Mouse (Mus musculus) large intestine, adult 2 months (tissue): ENCODE data around the gene Dctpp1. TPM values are rescaled to one million over a fixed set of nuclear protein-coding genes. Genes with fewer than 3 reads are reported as not detected.

ENCODE experiments used
- DNase-seq: peaks from one replicate; pipeline ENCODE4 v3.0.0-alpha.2; 2012; ENCODE audit warnings: low read depth, low spot score
- WGBS: fragments of 180-500 bp; shearing (Covaris S2); methylation state at CpG from one replicate; pipeline ENCODE4 v1.1.7; 2018; 5-methylcytosine and 5-hydroxymethylcytosine counted together
- polyA plus RNA-seq: library from polyadenylated mRNA; depleted of rRNA; stranded (reverse); fragments of >200 nt; gene quantifications from 2 replicates; pipeline ENCODE4 v1.2.3, GENCODE M21; 2012; rRNA removed

Gene Dctpp1
- polyA plus RNA-seq, result 79.9 and 80.9 TPM in 2 replicates

GRCm38 (mm10) chr7:127260309-127261111, at the start of gene Dctpp1:
Gene Dctpp1, minus strand, starts transcription at chr7:127260709.
- WGBS, result under 1% methylated on average over 50 of the region's 50 CpGs
- peak; percentile 98 for DNase-seq

GRCm38 (mm10) chr7:127309951-127310350, 49.4 kb upstream of the Dctpp1 start:
- 70% methylated on average over 12 of the region's 12 CpGs for WGBS
- no peak for DNase-seq

- peak; percentile 35 for DNase-seq
- 77% methylated on average over 4 of the region's 4 CpGs for WGBS
Measured at GRCm38 (mm10) chr7:127308887-127309286, 48.4 kb upstream of the Dctpp1 start.

GRCm38 (mm10) chr7:127308431-127308830, 47.9 kb upstream of the Dctpp1 start:
- DNase-seq, result no peak

DNA sequence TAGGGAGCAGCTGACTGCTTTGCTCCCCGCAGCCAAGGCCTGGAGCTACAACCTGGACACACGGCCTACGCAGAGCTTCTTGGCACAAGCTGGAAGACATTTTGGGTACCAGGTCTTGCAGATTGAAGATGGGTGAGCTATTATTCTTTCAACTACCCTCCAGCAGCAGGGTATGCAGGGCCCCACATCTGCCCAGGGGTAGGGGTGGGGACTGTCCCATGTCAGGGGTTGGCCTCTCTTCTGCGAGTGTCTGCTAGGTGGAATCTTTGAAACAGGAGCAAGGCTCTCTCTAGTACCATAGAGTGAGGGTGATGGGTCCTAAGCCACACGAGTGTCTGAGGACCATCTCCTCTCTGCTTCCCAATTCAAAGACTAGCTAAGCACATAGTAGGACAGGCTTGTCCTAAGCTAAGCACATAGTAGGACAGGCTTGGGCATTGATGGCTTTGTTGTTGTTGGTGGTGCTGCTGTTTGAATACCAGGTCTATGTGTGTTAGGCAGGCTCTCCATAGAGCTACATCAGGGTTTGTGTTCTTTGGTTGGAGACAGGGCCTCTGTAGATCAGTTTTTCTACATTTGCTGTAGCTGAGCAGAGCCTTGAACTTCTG, 37.2 kb upstream of the Dctpp1 start:
- no peak for DNase-seq
- WGBS, result 94% methylated on average over 5 of the region's 5 CpGs

More at GRCm38 (mm10) chr7:127308431-127308830, 47.9 kb upstream of the Dctpp1 start:
- 64% methylated on average over 2 of the region's 2 CpGs for WGBS

GRCm38 (mm10) chr7:127296786-127297555, 36.5 kb upstream of the Dctpp1 start:
- no peak for DNase-seq
- 86% methylated on average over 5 of the region's 5 CpGs for WGBS

DNA sequence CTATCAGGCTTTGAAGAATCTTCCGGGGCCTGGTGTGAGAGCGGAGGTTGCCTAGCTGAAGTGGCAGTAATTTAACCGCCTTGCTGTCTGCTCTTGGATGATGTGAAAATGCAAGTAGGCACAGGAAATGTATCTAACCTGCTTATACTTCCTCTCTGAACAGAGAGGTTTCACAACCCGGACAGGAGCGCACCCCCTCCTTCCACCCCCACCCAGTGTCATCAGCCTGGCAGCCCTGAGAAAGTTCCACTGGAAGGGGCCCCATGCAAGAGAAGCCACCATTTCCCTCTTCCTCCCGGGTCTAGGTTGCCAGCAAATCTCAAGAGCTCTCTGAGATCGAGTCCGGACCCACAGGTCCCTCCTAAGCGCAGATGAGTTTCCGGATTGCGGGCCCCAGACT, 35.6 kb upstream of the Dctpp1 start, which contains the start of gene Itgal:
Gene Itgal, plus strand, starts transcription at position 163 of the 400 bp plus-strand sequence.
- DNase-seq, result no peak
- 79% methylated on average over 11 of the region's 11 CpGs for WGBS

GRCm38 (mm10) chr7:127290142-127290541, 29.6 kb upstream of the Dctpp1 start:
- no peak for DNase-seq
- 66% methylated on average over 8 of the region's 8 CpGs for WGBS

- WGBS, result 78% methylated on average over 2 of the region's 2 CpGs
- DNase-seq, result no peak
Measured at GRCm38 (mm10) chr7:127289306-127289705, 28.8 kb upstream of the Dctpp1 start.

DNA sequence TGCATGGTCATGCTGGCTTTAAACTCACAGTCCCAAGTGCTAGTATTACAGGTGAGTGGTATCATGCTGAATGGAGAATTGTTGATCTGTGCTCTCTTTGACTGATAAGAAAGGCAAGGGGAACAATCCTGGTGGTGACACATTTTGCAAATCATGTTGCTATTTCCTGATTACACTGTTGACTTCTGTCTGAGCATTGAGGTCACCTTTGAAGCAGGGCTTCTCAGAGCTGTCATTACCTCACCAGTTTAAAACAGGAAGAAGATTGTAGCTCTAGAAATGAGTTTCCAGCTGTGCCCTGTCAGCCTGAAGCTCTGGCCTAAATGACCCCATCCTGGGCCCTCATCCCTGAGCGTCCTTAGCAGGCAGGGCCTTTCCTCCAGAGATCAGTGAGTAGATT, 27.4 kb upstream of the Dctpp1 start:
- WGBS, result 89% methylated on average over 1 of the region's 1 CpGs
- no peak for DNase-seq

- DNase-seq, result no peak
Measured at GRCm38 (mm10) chr7:127285154-127285553, 24.6 kb upstream of the Dctpp1 start.

DNA sequence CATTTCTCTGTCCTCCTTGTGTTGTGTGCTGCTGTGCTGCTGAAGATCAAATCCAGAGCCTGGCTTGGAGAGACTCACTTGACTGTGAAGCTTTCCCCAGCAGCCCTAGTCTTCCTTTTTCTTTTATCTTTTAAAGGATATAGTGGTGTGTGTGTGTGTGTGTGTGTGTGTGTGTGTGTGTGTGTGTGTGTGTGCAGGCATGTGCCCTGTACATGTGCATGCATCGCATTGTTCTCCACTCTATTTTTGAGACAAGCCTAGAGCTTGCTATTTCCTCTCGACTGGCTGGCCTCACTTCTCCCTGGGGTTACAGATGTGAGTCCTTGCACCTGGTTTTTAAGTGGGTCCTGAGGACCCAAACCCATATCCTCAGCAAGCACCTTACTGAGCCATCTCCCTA, 21.7 kb upstream of the Dctpp1 start:
- DNase-seq, result no peak
- 77% methylated on average over 2 of the region's 2 CpGs for WGBS

More at GRCm38 (mm10) chr7:127285154-127285553, 24.6 kb upstream of the Dctpp1 start:
- WGBS, result 74% methylated on average over 7 of the region's 10 CpGs

- DNase-seq, result no peak
- 65% methylated on average over 4 of the region's 4 CpGs for WGBS
Measured at GRCm38 (mm10) chr7:127281114-127281513, 20.6 kb upstream of the Dctpp1 start.

GRCm38 (mm10) chr7:127280092-127280491, 19.6 kb upstream of the Dctpp1 start:
- no peak for DNase-seq
- 74% methylated on average over 3 of the region's 3 CpGs for WGBS

GRCm38 (mm10) chr7:127278311-127278710, 17.8 kb upstream of the Dctpp1 start:
- WGBS, result 10% methylated on average over 8 of the region's 8 CpGs

DNA sequence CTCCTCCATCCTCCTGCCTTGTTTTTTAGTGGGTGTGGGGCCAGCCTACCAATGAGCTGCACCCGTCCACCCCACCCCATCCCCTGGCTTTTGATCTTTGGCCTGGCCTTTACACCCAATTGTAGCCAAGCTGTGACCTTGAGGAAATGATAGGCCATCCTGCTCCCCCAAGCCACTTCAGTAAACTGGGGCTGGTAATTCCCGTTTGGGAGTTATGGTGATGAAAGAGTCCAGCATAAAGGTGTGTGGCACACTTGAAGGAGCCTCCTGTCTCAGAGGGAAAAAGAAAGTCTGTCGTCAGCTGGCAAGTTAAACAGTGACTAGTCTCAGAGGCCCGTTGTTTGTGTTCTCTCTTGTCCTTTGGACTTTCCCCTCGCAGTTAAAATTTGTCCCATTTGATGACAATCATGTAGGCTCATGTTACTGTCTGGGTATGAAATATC, 16.0 kb upstream of the Dctpp1 start:
- peak; percentile 91 for DNase-seq
- WGBS, result 25% methylated on average over 5 of the region's 5 CpGs

More at GRCm38 (mm10) chr7:127278311-127278710, 17.8 kb upstream of the Dctpp1 start:
- DNase-seq, result no peak

GRCm38 (mm10) chr7:127273925-127274789, 13.6 kb upstream of the Dctpp1 start, which contains the start of gene Sephs2:
Gene Sephs2, minus strand, starts transcription at chr7:127274055.
- 3% methylated on average over 39 of the region's 39 CpGs for WGBS
- DNase-seq, result peak; percentile 91

DNA sequence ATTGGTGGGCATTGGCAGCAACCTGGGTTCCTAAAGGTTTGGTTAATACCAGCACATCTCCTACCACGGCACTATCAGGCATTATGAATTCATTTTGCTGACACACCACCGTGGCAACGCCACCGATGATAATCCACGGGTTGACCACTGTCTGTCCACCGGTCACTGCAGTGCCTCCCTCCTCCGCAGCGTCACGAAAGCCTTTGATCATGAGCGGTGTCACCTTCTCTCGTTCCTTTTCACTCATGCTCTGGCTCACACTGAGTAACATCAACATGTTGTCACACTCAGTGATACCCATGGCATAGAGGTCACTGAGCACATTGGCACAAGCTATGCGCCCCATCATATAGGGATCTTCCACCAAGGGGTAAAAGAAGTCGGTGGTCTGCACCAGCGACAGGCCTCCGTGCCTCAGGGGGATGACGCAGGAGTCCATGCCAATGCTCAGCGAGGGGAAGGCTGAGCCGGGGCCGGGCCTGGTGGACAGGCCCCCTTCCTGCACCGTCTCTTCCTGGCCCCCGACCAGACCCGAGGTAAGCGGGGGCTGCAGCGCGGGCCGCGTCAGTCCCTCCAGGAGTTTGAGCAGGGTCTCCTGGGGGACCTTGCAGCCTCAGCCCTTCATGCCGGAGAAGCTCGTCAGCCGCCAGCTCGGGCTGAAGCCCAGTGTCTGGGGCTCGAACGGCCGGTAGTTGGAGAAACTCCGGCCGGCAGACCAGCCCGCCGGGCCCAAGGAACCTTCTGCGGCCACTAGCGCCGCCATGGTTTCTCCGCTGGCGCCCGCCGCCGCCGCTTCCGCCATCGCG, 12.8 kb upstream of the Dctpp1 start:
- DNase-seq, result no peak
- 6% methylated on average over 50 of the region's 50 CpGs for WGBS
